ENCODE assay signal across 8 mouse cellular contexts in genomic region chr3:59005271-59005995, GRCm38 (mm10). TPM values are rescaled to one million over a fixed set of nuclear protein-coding genes. Genes with fewer than 3 reads are reported as not detected.
DNase-seq lines count a peak whose midpoint lies in the region; ATAC-seq and TF ChIP-seq lines count a peak whose summit lies in the region.

Gene Med12l (plus strand): TSS chr3:59005825.

- DNase-seq in R1 (ENCODE audit: low read depth, low spot score) = peak; percentile 77
- DNase-seq in cerebellum, adult 2 months = peak; percentile 90 to 91
- peak; percentile 74 for DNase-seq in forelimb bud, embryonic 11.5 days (ENCODE audit: low read depth, low spot score)
- DNase-seq in hindbrain, embryonic 10.5 days (ENCODE audit: low spot score) = no peak
- peak; percentile 80 to 87 for DNase-seq in layer of hippocampus, postnatal 10 days (ENCODE audit: low spot score in 2 of 2)
- DNase-seq in lung, embryonic 14.5 days = peak; percentile 85
- DNase-seq in retina, postnatal 1 day = peak; percentile 88

- no peak for TF ChIP-seq CTCF in cerebellum, adult 2 months (IDR thresholded peaks at IDR 0.05; ENCODE audit: borderline replicate concordance, insufficient read depth, low read depth, low read length)
- peak; percentile 9; the same call in 1 of the 2 replicates for TF ChIP-seq CTCF in lung, embryonic 14.5 days (IDR thresholded peaks at IDR 0.05; ENCODE audit: low read depth)

- H3K9me3 ChIP-seq in hindbrain, embryonic 10.5 days = no peaks in the 10 kb centered on the region
- H3K9me3 ChIP-seq in lung, embryonic 14.5 days (ENCODE audit: low read depth, low read length) = no peaks in the 10 kb centered on the region

- peak within 1 kb of the TSS; percentile 59 for H3K4me3 ChIP-seq in cerebellum, adult 2 months (replicated peaks; ENCODE audit: insufficient read depth, low read depth, low read length)
- H3K4me3 ChIP-seq in hindbrain, embryonic 10.5 days = peak within 1 kb of the TSS; percentile 80
- H3K4me3 ChIP-seq in lung, embryonic 14.5 days (ENCODE audit: low read depth, low read length) = peak within 1 kb of the TSS; percentile 70

- peak within 1 kb of the TSS; percentile 99 for H3K27ac ChIP-seq in cerebellum, adult 2 months (ENCODE audit: insufficient read depth, low read length)
- H3K27ac ChIP-seq in hindbrain, embryonic 10.5 days = peak within 1 kb of the TSS; percentile 96
- H3K27ac ChIP-seq in lung, embryonic 14.5 days (ENCODE audit: low read depth) = peak within 1 kb of the TSS; percentile 89

- peak within 1 kb of the TSS; percentile 95 for H3K4me2 ChIP-seq in lung, embryonic 14.5 days

- TF ChIP-seq POLR2A in cerebellum, adult 2 months (IDR thresholded peaks at IDR 0.05; ENCODE audit: borderline replicate concordance, insufficient read depth, low read length) = peak; percentile 58

- H3K36me3 ChIP-seq in hindbrain, embryonic 10.5 days = no peaks in the 10 kb centered on the region
- no peaks in the 10 kb centered on the region for H3K36me3 ChIP-seq in lung, embryonic 14.5 days (ENCODE audit: insufficient read depth)

- no peaks in the 10 kb centered on the region for H3K27me3 ChIP-seq in cerebellum, adult 2 months (ENCODE audit: control insufficient read depth, insufficient read depth, low read length)
- peaks cover 37% of the 10 kb centered on the region for H3K27me3 ChIP-seq in hindbrain, embryonic 10.5 days (ENCODE audit: insufficient read depth, poor library complexity, severe bottlenecking)
- H3K27me3 ChIP-seq in lung, embryonic 14.5 days (ENCODE audit: insufficient read depth, low read length) = peaks cover 33% of the 10 kb centered on the region

- under 1% methylated on average over 69 of the region's 69 CpGs for WGBS in cerebellum, adult 2 months
- under 1% methylated on average over 69 of the region's 69 CpGs for WGBS in hindbrain, embryonic 10.5 days
- under 1% methylated on average over 69 of the region's 69 CpGs for WGBS in lung, embryonic 14.5 days

- ATAC-seq in lung, embryonic 14.5 days (ENCODE audit: insufficient read depth) = peak; percentile 82
- no peak for ATAC-seq in megakaryocyte-erythroid progenitor cell, adult 5-6 weeks (replicated peaks; ENCODE audit: low FRiP score, low TSS enrichment, poor library complexity, severe bottlenecking)

- peaks cover 3% of the 10 kb centered on the region; the same call in 1 of the 2 replicates for H3K4me1 ChIP-seq in cerebellum, adult 2 months (ENCODE audit: control insufficient read depth, insufficient read depth, low read length)
- H3K4me1 ChIP-seq in hindbrain, embryonic 10.5 days (replicated peaks) = peaks cover 31% of the 10 kb centered on the region
- H3K4me1 ChIP-seq in lung, embryonic 14.5 days (ENCODE audit: insufficient read depth) = no peaks in the 10 kb centered on the region

- H3K9ac ChIP-seq in lung, embryonic 14.5 days = peak within 1 kb of the TSS; percentile 64

RNA-seq across cellular contexts. Expression of gene Med12l, which starts in this region (rescaled TPM):
- 16.9 and 19.0 TPM in 2 replicates for polyA plus RNA-seq in cerebellum, adult 2 months (2012; rRNA removed)
- 3.1 and 3.9 TPM in 2 replicates for polyA plus RNA-seq in hindbrain, embryonic 10.5 days (2016; fragmentation: Nextera tagmentation; extraction: Ambion mirVana)
- 10 to 100 TPM; 32.7 to 36.9 TPM for total RNA-seq in layer of hippocampus, postnatal 10 days (2021)
- polyA plus RNA-seq in lung, embryonic 14.5 days (2014; fragmentation: Nextera tagmentation; extraction: Ambion mirVana) = 2.8 TPM in 2 replicates
- 3.5 and 8.4 TPM in 2 replicates for total RNA-seq in megakaryocyte-erythroid progenitor cell, adult 5-6 weeks (2014; fragmentation: Nextera tagmentation)
- 4.5 and 5.4 TPM in 2 replicates for total RNA-seq in megakaryocyte-erythroid progenitor cell, adult 5-6 weeks (2017)
